In genomic region chrX:20848256-20848984, GRCm38 (mm10) we compare ENCODE assay signal across 8 mouse cellular contexts. TPM values are rescaled to one million over a fixed set of nuclear protein-coding genes. Genes with fewer than 3 reads are reported as not detected.
DNase-seq lines count a peak whose midpoint lies in the region; ATAC-seq lines count a peak whose summit lies in the region.

No protein-coding gene starts in this region.

- peak; percentile 100 for ATAC-seq in CD4-positive, CD25-positive, alpha-beta regulatory T cell, adult 4 months
- ATAC-seq in heart, embryonic 14.5 days (ENCODE audit: insufficient number of reproducible peaks, insufficient read depth, low FRiP score, low read depth), result peak; percentile 94
- ATAC-seq in liver, embryonic 13.5 days (ENCODE audit: low read depth), result peak; percentile 98
- ATAC-seq in stomach, embryonic 16.5 days (ENCODE audit: insufficient read depth, low FRiP score), result peak; percentile 98

- WGBS in heart, embryonic 14.5 days, result 24% methylated on average over 42 of the region's 42 CpGs
- WGBS in liver, embryonic 13.5 days (ENCODE audit: insufficient replicate concordance), result 17% methylated on average over 42 of the region's 42 CpGs
- 14% methylated on average over 42 of the region's 42 CpGs for WGBS in stomach, embryonic 16.5 days

- peak; percentile 83 for DNase-seq in c-Kit-negative CD71-positive TER-119-positive erythroid progenitor cells, embryonic 14.5 days (ENCODE audit: low read depth, low spot score)
- peak; percentile 89 for DNase-seq in fibroblast of lung, adult 2 months (ENCODE audit: low read depth)
- peak; percentile 94 for DNase-seq in kidney, postnatal 14 days
- peak; percentile 89 for DNase-seq in liver, embryonic 13.5 days
- peak; percentile 75 for DNase-seq in neural tube, embryonic 10.5 days (ENCODE audit: extremely low spot score, low spot score)

- H3K4me3 ChIP-seq in heart, embryonic 14.5 days (ENCODE audit: control insufficient read depth in 1 of 2, insufficient read depth in 1 of 2, low read depth in 1 of 2, low read length in 2 of 2), result peak overlapping the region; percentile 58 to 79
- H3K4me3 ChIP-seq in liver, embryonic 13.5 days (replicated peaks), result peak overlapping the region; percentile 70
- peak overlapping the region; percentile 68 for H3K4me3 ChIP-seq in stomach, embryonic 16.5 days (replicated peaks; ENCODE audit: low read length)

- H3K9me3 ChIP-seq in heart, embryonic 14.5 days (ENCODE audit: control insufficient read depth, low read length), result no peaks in the 10 kb centered on the region
- H3K9me3 ChIP-seq in liver, embryonic 13.5 days (replicated peaks), result no peaks in the 10 kb centered on the region
- H3K9me3 ChIP-seq in stomach, embryonic 16.5 days (replicated peaks; ENCODE audit: control insufficient read depth, low read length), result no peaks in the 10 kb centered on the region

- H3K27me3 ChIP-seq in heart, embryonic 14.5 days (ENCODE audit: control insufficient read depth, insufficient read depth, low read length), result no peaks in the 10 kb centered on the region
- H3K27me3 ChIP-seq in liver, embryonic 13.5 days, result no peaks in the 10 kb centered on the region
- H3K27me3 ChIP-seq in stomach, embryonic 16.5 days (ENCODE audit: control insufficient read depth, insufficient read depth, low read length), result no peaks in the 10 kb centered on the region

- H3K27ac ChIP-seq in heart, embryonic 14.5 days (replicated peaks in 1 of 2; ENCODE audit: control insufficient read depth in 1 of 2, insufficient read depth in 1 of 2, low read depth in 2 of 2, low read length in 2 of 2), result peak overlapping the region; percentile 47 to 55; a peak in 3 of 4 replicates
- H3K27ac ChIP-seq in liver, embryonic 13.5 days, result 0 out of 2 replicates have a peak overlapping the region, but pooled peaks have one; percentile 3
- peak overlapping the region; percentile 51 for H3K27ac ChIP-seq in stomach, embryonic 16.5 days (ENCODE audit: low read length)

- H3K4me2 ChIP-seq in heart, embryonic 14.5 days (ENCODE audit: low read length), result peak overlapping the region; percentile 73
- peak overlapping the region; percentile 71 for H3K4me2 ChIP-seq in liver, embryonic 13.5 days
- H3K4me2 ChIP-seq in stomach, embryonic 16.5 days (ENCODE audit: low read depth, low read length), result peak overlapping the region; percentile 65

- H3K4me1 ChIP-seq in heart, embryonic 14.5 days (ENCODE audit: control insufficient read depth in 2 of 2, insufficient read depth in 2 of 2, low read length in 2 of 2), result no peaks in the 10 kb centered on the region
- peaks cover 8% of the 10 kb centered on the region for H3K4me1 ChIP-seq in liver, embryonic 13.5 days (replicated peaks)
- H3K4me1 ChIP-seq in stomach, embryonic 16.5 days (ENCODE audit: control insufficient read depth, insufficient read depth, low read length), result no peaks in the 10 kb centered on the region

- peak overlapping the region; percentile 76 for H3K9ac ChIP-seq in heart, embryonic 14.5 days (ENCODE audit: low read length)
- H3K9ac ChIP-seq in liver, embryonic 13.5 days, result peak overlapping the region; percentile 77
- peak overlapping the region; percentile 71 for H3K9ac ChIP-seq in stomach, embryonic 16.5 days (ENCODE audit: low read length)

- peaks cover 32% of the 10 kb centered on the region for H3K36me3 ChIP-seq in heart, embryonic 14.5 days (ENCODE audit: control insufficient read depth, insufficient read depth, low read length)
- H3K36me3 ChIP-seq in liver, embryonic 13.5 days, result peaks cover 25% of the 10 kb centered on the region
- H3K36me3 ChIP-seq in stomach, embryonic 16.5 days (ENCODE audit: control insufficient read depth, insufficient read depth, low read length), result no peaks in the 10 kb centered on the region

RNA-seq across cellular contexts. Expression of gene Timp1, which starts 21.5 kb away (rescaled TPM):
- under 1 TPM in 1 of 2 experiments, not detected in 1; 0.39 TPM for polyA plus RNA-seq in CD4-positive, CD25-positive, alpha-beta regulatory T cell, adult 4 months (2017; shearing (Covaris generic))
- 32.3 and 33.8 TPM in 2 replicates for polyA plus RNA-seq in heart, embryonic 14.5 days (2014; fragmentation: Nextera tagmentation; extraction: Ambion mirVana)
- 3.1 and 3.3 TPM in 2 replicates for polyA plus RNA-seq in liver, embryonic 13.5 days (2015; fragmentation: Nextera tagmentation; extraction: Ambion mirVana)
- polyA plus RNA-seq in stomach, embryonic 16.5 days (2015; fragmentation: Nextera tagmentation; extraction: Ambion mirVana), result 18.8 and 19.3 TPM in 2 replicates

RNA-seq across cellular contexts. Expression of gene Araf, which starts 50.8 kb away (rescaled TPM):
- polyA plus RNA-seq in CD4-positive, CD25-positive, alpha-beta regulatory T cell, adult 4 months (2017; shearing (Covaris generic)), result 100 to 1,000 TPM; 114 to 205 TPM
- 95.2 and 95.7 TPM in 2 replicates for polyA plus RNA-seq in heart, embryonic 14.5 days (2014; fragmentation: Nextera tagmentation; extraction: Ambion mirVana)
- 43.1 and 46.6 TPM in 2 replicates for polyA plus RNA-seq in liver, embryonic 13.5 days (2015; fragmentation: Nextera tagmentation; extraction: Ambion mirVana)
- polyA plus RNA-seq in stomach, embryonic 16.5 days (2015; fragmentation: Nextera tagmentation; extraction: Ambion mirVana), result 121 TPM in 2 replicates

Comparison
In these comparisons a context has a peak if more than half of its experiments do, and no peak if none do; other contexts are left out.
1. Peak in every context shown above with its lines: DNase-seq, ATAC-seq, H3K4me3 ChIP-seq and H3K27ac ChIP-seq.